13 mouse cellular contexts compared by ENCODE assay signal in the genomic region with DNA sequence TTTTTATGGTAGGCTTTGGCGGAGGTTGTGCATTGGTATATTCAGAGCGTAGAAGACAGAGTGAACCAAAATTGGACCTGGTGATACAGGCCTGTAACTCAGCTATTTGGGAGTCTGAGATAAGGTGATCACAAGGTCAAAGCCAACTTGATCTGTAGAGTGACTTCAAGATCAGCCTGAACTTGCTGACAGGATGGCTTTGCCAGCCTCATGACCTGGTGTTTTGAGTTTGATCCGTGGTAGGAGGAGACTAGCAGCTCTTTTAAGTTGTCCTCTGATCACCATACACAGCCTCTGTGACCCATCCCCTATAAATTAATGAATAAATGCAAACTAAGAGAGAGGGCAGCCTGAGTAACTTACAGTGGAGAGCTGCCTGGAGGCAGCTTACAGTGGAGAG. TPM values are rescaled to one million over a fixed set of nuclear protein-coding genes. Genes with fewer than 3 reads are reported as not detected.
A peak's percentile ranks its signal among the peaks of the same experiment; 100 is the strongest.
DNase-seq lines count a peak whose midpoint lies in the region; ATAC-seq and TF ChIP-seq lines count a peak whose summit lies in the region.
"Had no signal": no experiment of that assay in that cellular context is flagged by ENCODE, and none has a peak within 500 bp of the region (broad histone marks: within the 10 kb centered on the region; RNA-seq: fewer than 3 reads in every experiment).

No protein-coding gene starts in this region.

- TF ChIP-seq POLR2A in bone marrow, adult 2 months (IDR thresholded peaks at IDR 0.05; ENCODE audit: borderline replicate concordance, control insufficient read depth, low read depth, low read length), result no peak

- H3K9me3 ChIP-seq in heart, embryonic 11.5 days (replicated peaks; ENCODE audit: control insufficient read depth, low read length), result no peaks in the 10 kb centered on the region
- no peaks in the 10 kb centered on the region for H3K9me3 ChIP-seq in liver, embryonic 11.5 days (ENCODE audit: control insufficient read depth, low read length)
- H3K9me3 ChIP-seq: midbrain, embryonic 15.5 days; neural tube, embryonic 13.5 days; stomach, embryonic 15.5 days had no signal

- no peak overlapping the region for H3K4me3 ChIP-seq in bone marrow, adult 2 months (replicated peaks; ENCODE audit: control insufficient read depth, low read depth, low read length)
- no peak overlapping the region for H3K4me3 ChIP-seq in heart, embryonic 11.5 days (ENCODE audit: low read depth, low read length)
- no peak overlapping the region for H3K4me3 ChIP-seq in liver, embryonic 11.5 days (ENCODE audit: low read depth, low read length)
- H3K4me3 ChIP-seq: midbrain, embryonic 15.5 days; neural tube, embryonic 13.5 days; stomach, embryonic 15.5 days had no signal

- H3K9ac ChIP-seq in heart, embryonic 11.5 days (ENCODE audit: low read depth, low read length), result no peak overlapping the region
- H3K9ac ChIP-seq in liver, embryonic 11.5 days (ENCODE audit: low read depth, low read length), result peak overlapping the region; percentile 10; the same call in 1 of the 2 replicates
- H3K9ac ChIP-seq: midbrain, embryonic 15.5 days; neural tube, embryonic 13.5 days; stomach, embryonic 15.5 days had no signal

- peak overlapping the region; percentile 66; the same call in 1 of the 2 replicates for H3K27ac ChIP-seq in bone marrow, adult 2 months (ENCODE audit: control insufficient read depth, insufficient read depth, low read depth, low read length, poor library complexity)
- H3K27ac ChIP-seq in heart, embryonic 11.5 days (ENCODE audit: low read depth, low read length), result peak overlapping the region; percentile 4; the same call in 1 of the 2 replicates
- H3K27ac ChIP-seq in liver, embryonic 11.5 days (ENCODE audit: low read depth, low read length), result peak overlapping the region; percentile 80
- H3K27ac ChIP-seq: hindbrain, postnatal 0 days; midbrain, embryonic 15.5 days; neural tube, embryonic 13.5 days; stomach, embryonic 15.5 days had no signal

- H3K4me2 ChIP-seq in heart, embryonic 11.5 days, result peak overlapping the region; percentile 46
- H3K4me2 ChIP-seq in liver, embryonic 11.5 days, result peak overlapping the region; percentile 54
- H3K4me2 ChIP-seq: midbrain, embryonic 15.5 days; neural tube, embryonic 13.5 days; stomach, embryonic 15.5 days had no signal

- H3K27me3 ChIP-seq in heart, embryonic 11.5 days (ENCODE audit: control insufficient read depth, insufficient read depth, low read length), result no peaks in the 10 kb centered on the region
- H3K27me3 ChIP-seq in liver, embryonic 11.5 days (replicated peaks; ENCODE audit: control insufficient read depth, insufficient read depth, low read length), result no peaks in the 10 kb centered on the region
- H3K27me3 ChIP-seq: midbrain, embryonic 15.5 days; neural tube, embryonic 13.5 days; stomach, embryonic 15.5 days had no signal

- intact Hi-C loops in gastrocnemius, postnatal 36 days (cut with DNase I), result no loop called here

- no peaks in the 10 kb centered on the region for H3K36me3 ChIP-seq in heart, embryonic 11.5 days (ENCODE audit: control insufficient read depth, insufficient read depth, low read length)
- no peaks in the 10 kb centered on the region for H3K36me3 ChIP-seq in liver, embryonic 11.5 days (ENCODE audit: control insufficient read depth, insufficient read depth, low read length)
- H3K36me3 ChIP-seq: midbrain, embryonic 15.5 days; neural tube, embryonic 13.5 days; stomach, embryonic 15.5 days had no signal

- no peak for TF ChIP-seq CTCF in bone marrow, adult 2 months (IDR thresholded peaks at IDR 0.05; ENCODE audit: control insufficient read depth, insufficient read depth, low read length)

- 41% methylated on average over 3 of the region's 3 CpGs for WGBS in bone marrow, adult 2 months
- WGBS in heart, embryonic 11.5 days (ENCODE audit: insufficient replicate concordance), result 47% methylated on average over 3 of the region's 3 CpGs
- 61% methylated on average over 3 of the region's 3 CpGs for WGBS in liver, embryonic 11.5 days

- peaks cover 6% of the 10 kb centered on the region for H3K4me1 ChIP-seq in bone marrow, adult 2 months (ENCODE audit: control insufficient read depth, insufficient read depth, low read length)
- H3K4me1 ChIP-seq in heart, embryonic 11.5 days (ENCODE audit: control insufficient read depth, insufficient read depth, low read length), result peaks cover 34% of the 10 kb centered on the region
- peaks cover 38% of the 10 kb centered on the region for H3K4me1 ChIP-seq in liver, embryonic 11.5 days (replicated peaks; ENCODE audit: control insufficient read depth, insufficient read depth, low read length)

- no peak for ATAC-seq in heart, embryonic 11.5 days (replicated peaks; ENCODE audit: insufficient number of reproducible peaks, low FRiP score, low TSS enrichment)
- peak; percentile 27 for ATAC-seq in liver, embryonic 11.5 days (replicated peaks; ENCODE audit: low FRiP score)
- ATAC-seq: forebrain, embryonic 16.5 days; hindbrain, postnatal 0 days; midbrain, embryonic 15.5 days had no signal

- DNase-seq in ES-CJ7 (ENCODE audit: low read depth, low spot score), result peak; percentile 7
- no peak for DNase-seq in liver, embryonic 11.5 days (ENCODE audit: low spot score)
- DNase-seq in frontal cortex, postnatal 10 days (ENCODE audit: low spot score in 2 of 2), result no peak
- DNase-seq in layer of hippocampus, postnatal 10 days (ENCODE audit: low spot score in 2 of 2), result no peak
- DNase-seq in gastrocnemius, postnatal 36 days, result no peak
- DNase-seq: cerebellum, postnatal 25 days had no signal

RNA-seq across cellular contexts. Expression of a gene that starts 3.8 kb away (rescaled TPM):
- polyA plus RNA-seq in bone marrow, adult 2 months (2011; ENCODE audit: insufficient read depth, insufficient read length, low replicate concordance, missing spikeins), result 15.3 and 25.0 TPM in 2 replicates
- 20.5 and 21.1 TPM in 2 replicates for polyA plus RNA-seq in heart, embryonic 11.5 days (2014; fragmentation: Nextera tagmentation; extraction: Ambion mirVana)
- 10.9 and 11.2 TPM in 2 replicates for polyA plus RNA-seq in liver, embryonic 11.5 days (2014; fragmentation: Nextera tagmentation; extraction: Ambion mirVana)
- 10 to 100 TPM; 59.7 to 62.5 TPM for total RNA-seq in layer of hippocampus, postnatal 10 days (2021)
- 10 to 100 TPM; 12.0 to 14.3 TPM for total RNA-seq in gastrocnemius, postnatal 36 days (2021)

Comparison
In these comparisons a context has a peak if more than half of its experiments do, and no peak if none do; other contexts are left out.
1. H3K27ac ChIP-seq: peak in every context shown above with its lines; median percentile 80 in liver, embryonic 11.5 days; 66 in bone marrow, adult 2 months; 4 in heart, embryonic 11.5 days.